Mouse (Mus musculus) kidney, postnatal 0 days (tissue): Measurements from ENCODE around the gene Ak3. TPM values are rescaled to one million over a fixed set of nuclear protein-coding genes. Genes with fewer than 3 reads are reported as not detected.
"Not testable (repeated sequence)": the region's sequence is repeated elsewhere in the genome, so short reads cannot be mapped to it uniquely, and the experiment has no call there.

Source experiments
- ATAC-seq: fragments of 200-750 bp; cut with Nextera tagmentation; replicated peaks from 2 replicates; pipeline ENCODE4 v1.8.0; 2017; ENCODE audit warnings: low read depth, moderate number of reproducible peaks, moderate TSS enrichment, moderate library complexity; ENCODE audit not compliant: low FRiP score
- DNase-seq: peaks from one replicate; pipeline ENCODE4 v3.0.0-alpha.2; 2016; ENCODE audit warnings: low spot score
- H3K27ac ChIP-seq: fragments of 300-500 bp; sonication (generic); 2 replicates; pipeline ENCODE4 v1.5.1; 2014; ENCODE audit warnings: mild to moderate bottlenecking
- H3K27me3 ChIP-seq: fragments of 300-500 bp; sonication (generic); 2 replicates; pipeline ENCODE4 v1.6.1; 2014; ENCODE audit warnings: low read length, mixed read lengths; ENCODE audit not compliant: insufficient read depth
- H3K36me3 ChIP-seq: fragments of 300-500 bp; sonication (generic); 2 replicates; pipeline ENCODE4 v1.6.1; 2014; ENCODE audit warnings: low read length, mixed read lengths; ENCODE audit not compliant: insufficient read depth
- H3K4me1 ChIP-seq: fragments of 300-500 bp; sonication (generic); replicated peaks from 2 replicates; pipeline ENCODE4 v1.6.1; 2014; ENCODE audit warnings: antibody characterized with exemption, low read length, mixed read lengths; ENCODE audit not compliant: insufficient read depth
- H3K4me2 ChIP-seq: fragments of 300-500 bp; sonication (generic); 2 replicates; pipeline ENCODE4 v1.6.1; 2014; ENCODE audit warnings: mild to moderate bottlenecking, low read length, moderate library complexity, mixed read lengths
- H3K4me3 ChIP-seq: fragments of 300-500 bp; sonication (generic); replicated peaks from 2 replicates; pipeline ENCODE4 v1.5.1; 2014; ENCODE audit warnings: low read depth, low read length
- H3K9ac ChIP-seq: fragments of 300-500 bp; sonication (generic); 2 replicates; pipeline ENCODE4 v1.6.1; 2014; ENCODE audit warnings: low read depth, low read length
- H3K9me3 ChIP-seq: fragments of 300-500 bp; sonication (generic); replicated peaks from 2 replicates; pipeline ENCODE4 v1.6.1; 2016; ENCODE audit warnings: low read length, inconsistent platforms, mixed read lengths
- CTCF ChIP-seq: IDR thresholded peaks from 2 replicates; pipeline ENCODE4 v1.5.1; 2016; ENCODE audit warnings: antibody characterized with exemption, low read depth, mild to moderate bottlenecking, moderate library complexity
- WGBS: fragments of 180-500 bp; shearing (Covaris S2); extraction: QIAGEN DNeasy Blood & Tissue Kit; methylation state at CpG from one replicate; pipeline ENCODE4 v1.1.7; 2014; 5-methylcytosine and 5-hydroxymethylcytosine counted together
- polyA plus RNA-seq: library from polyadenylated mRNA; unstranded; fragments of >200 nt; fragmentation: Nextera tagmentation; extraction: Ambion mirVana; gene quantifications from 2 replicates; pipeline ENCODE4 v1.2.1, GENCODE M21; 2015

The Ak3 gene
- polyA plus RNA-seq, 1 experiment from 2014 or later = 105 TPM

DNA sequence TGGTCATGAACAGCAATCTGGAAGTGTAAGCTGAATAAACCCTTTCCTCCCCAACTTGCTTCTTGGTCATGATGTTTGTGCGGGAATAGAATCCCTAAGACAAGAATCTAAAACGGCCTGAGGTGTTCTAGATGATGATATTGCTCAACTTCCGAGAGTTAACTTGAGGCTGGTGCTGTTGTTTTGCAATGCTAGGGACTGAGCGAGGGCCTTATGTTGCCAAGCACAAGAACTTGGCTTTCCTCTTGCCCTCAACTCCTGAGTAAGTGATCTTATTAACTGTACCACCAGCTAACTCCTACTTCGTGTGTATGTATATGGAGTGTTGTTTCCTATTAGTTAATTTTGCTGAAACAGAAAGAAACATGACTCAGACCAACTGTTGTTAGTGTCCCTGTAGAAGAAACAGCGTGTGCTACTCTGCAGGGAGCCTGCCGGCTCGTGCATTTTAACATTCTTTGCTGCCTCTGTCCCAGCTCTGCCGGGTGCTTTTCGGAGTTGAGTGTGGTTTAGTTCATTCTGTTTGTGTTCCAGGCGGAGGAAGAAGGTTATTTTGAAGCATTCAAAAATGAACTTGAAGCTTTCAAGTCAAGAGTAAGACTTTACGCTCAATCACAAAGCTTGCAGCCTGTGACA, 36.3 kb downstream of the Ak3 start:
- Histone ChIP-seq H3K9ac (no peak overlapping the region), H3K27me3 (no peaks in the 10 kb centered on the region), H3K27ac (no peak overlapping the region), H3K4me2 (no peak overlapping the region), H3K36me3 (peaks cover 33% of the 10 kb centered on the region), H3K9me3 (no peaks in the 10 kb centered on the region), H3K4me1 (no peaks in the 10 kb centered on the region), H3K4me3 (no peak overlapping the region)
- DNase-seq = no peak
- no peak for ATAC-seq
- WGBS = 92% methylated on average over 12 of the region's 12 CpGs
- no peak for TF ChIP-seq CTCF

DNA sequence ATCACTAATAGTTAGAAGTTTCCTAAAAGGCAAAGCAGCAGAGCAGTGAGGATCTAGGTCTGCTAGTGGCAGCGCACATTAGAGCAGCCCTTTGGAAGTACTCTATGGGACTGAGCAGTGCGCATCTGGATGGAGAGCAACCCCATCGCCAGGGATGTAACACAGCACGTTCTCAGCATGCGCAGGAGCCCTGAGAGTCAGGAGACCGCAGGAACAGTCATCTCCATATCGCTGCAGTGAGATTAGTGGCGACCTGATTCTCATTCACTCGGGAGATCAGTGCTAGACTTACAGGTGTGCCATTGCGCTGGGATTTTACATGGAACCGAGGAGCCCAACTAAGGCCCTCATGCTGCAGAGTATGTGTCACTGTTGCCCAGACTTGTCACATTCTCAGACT, 38.7 kb downstream of the Ak3 start:
- WGBS = 95% methylated on average over 11 of the region's 11 CpGs
- Histone ChIP-seq H3K9me3 (no peaks in the 10 kb centered on the region), H3K9ac (no peak overlapping the region), H3K36me3 (peaks cover 33% of the 10 kb centered on the region), H3K27ac (no peak overlapping the region), H3K4me1 (no peaks in the 10 kb centered on the region), H3K27me3 (no peaks in the 10 kb centered on the region), H3K4me3 (no peak overlapping the region), H3K4me2 (no peak overlapping the region)
- TF ChIP-seq CTCF = no peak
- DNase-seq (no peak), ATAC-seq (no peak)

GRCm38 (mm10) chr19:29008069-29008706, 39.6 kb downstream of the Ak3 start:
- Histone ChIP-seq H3K4me2 (no peak overlapping the region), H3K4me3 (no peak overlapping the region), H3K9me3 (no peaks in the 10 kb centered on the region), H3K27me3 (no peaks in the 10 kb centered on the region), H3K4me1 (no peaks in the 10 kb centered on the region), H3K36me3 (peaks cover 31% of the 10 kb centered on the region), H3K9ac (no peak overlapping the region), H3K27ac (no peak overlapping the region)
- no peak for DNase-seq
- ATAC-seq = no peak
- TF ChIP-seq CTCF = no peak
- WGBS = 89% methylated on average over 3 of the region's 3 CpGs

DNA sequence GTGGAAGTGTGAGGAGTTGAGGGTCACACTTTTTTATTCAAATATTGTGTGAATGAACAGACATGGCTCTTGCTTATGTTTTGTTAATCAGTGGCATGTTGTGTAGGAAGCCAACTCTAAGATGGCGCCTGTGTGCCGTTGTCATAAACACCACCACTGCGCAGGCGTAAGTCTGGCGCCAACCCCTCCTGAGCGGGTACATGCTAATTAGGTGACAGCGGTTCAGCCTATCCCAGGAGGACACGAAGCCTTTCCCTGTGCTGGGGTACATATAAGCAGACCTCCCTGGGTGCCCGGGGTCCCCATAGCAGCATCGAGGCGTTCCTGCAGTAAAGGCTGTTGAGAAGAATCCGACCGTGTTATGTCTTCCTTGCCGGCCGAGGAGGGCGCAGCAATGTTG, 47.4 kb downstream of the Ak3 start:
- WGBS = 97% methylated on average over 16 of the region's 16 CpGs
- H3K4me1 ChIP-seq, H3K4me2 ChIP-seq, ATAC-seq, H3K9ac ChIP-seq, H3K9me3 ChIP-seq, H3K27ac ChIP-seq, H3K27me3 ChIP-seq, H3K4me3 ChIP-seq, DNase-seq: not testable (repeated sequence)
- H3K36me3 ChIP-seq = peaks cover 17% of the 10 kb centered on the region

- ATAC-seq = no peak
- Histone ChIP-seq H3K36me3 (peaks cover 26% of the 10 kb centered on the region), H3K4me3 (no peak overlapping the region), H3K27me3 (no peaks in the 10 kb centered on the region), H3K4me2 (no peak overlapping the region), H3K4me1 (no peaks in the 10 kb centered on the region), H3K9me3 (no peaks in the 10 kb centered on the region), H3K27ac (no peak overlapping the region), H3K9ac (no peak overlapping the region)
- no peak for TF ChIP-seq CTCF
- 82% methylated on average over 4 of the region's 4 CpGs for WGBS
- DNase-seq = no peak
Measured at GRCm38 (mm10) chr19:28997976-28998630, 49.7 kb downstream of the Ak3 start.

GRCm38 (mm10) chr19:28995366-28995765, 52.4 kb downstream of the Ak3 start:
- no peaks in the 10 kb centered on the region for H3K27me3 ChIP-seq
- ATAC-seq = no peak
- H3K27ac ChIP-seq = no peak overlapping the region
- peaks cover 6% of the 10 kb centered on the region; the same call in 1 of the 2 replicates for H3K4me1 ChIP-seq
- no peak overlapping the region for H3K9ac ChIP-seq
- TF ChIP-seq CTCF = no peak
- no peak overlapping the region for H3K4me3 ChIP-seq
- no peaks in the 10 kb centered on the region for H3K9me3 ChIP-seq
- H3K4me2 ChIP-seq = no peak overlapping the region
- WGBS = 94% methylated on average over 5 of the region's 5 CpGs
- peaks cover 15% of the 10 kb centered on the region for H3K36me3 ChIP-seq
- DNase-seq = no peak
